ENCODE assay signal across 21 mouse cellular contexts in the genomic region with DNA sequence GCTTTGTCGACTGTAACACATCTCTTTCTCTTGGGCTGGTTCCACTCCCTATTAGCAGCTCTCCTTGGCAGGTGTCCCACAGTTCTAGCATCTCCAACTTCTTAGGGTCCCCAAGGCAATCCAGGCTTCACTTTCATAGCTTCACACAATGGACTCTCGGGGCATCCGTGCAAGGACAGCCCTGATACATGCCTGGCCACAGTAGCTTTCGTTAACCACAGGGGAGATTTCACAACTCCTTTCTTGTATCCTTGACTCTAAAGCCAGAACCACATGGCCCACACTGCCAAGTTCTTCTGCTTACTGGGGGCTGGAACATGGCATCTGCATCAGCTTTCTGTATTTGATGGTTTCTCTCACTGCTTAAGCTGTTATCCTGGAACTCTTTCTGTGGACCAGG.
DNase-seq lines count a peak whose midpoint lies in the region; TF ChIP-seq lines count a peak whose summit lies in the region.
"Had no signal": no experiment of that assay in that cellular context is flagged by ENCODE, and none has a peak within 500 bp of the region (broad histone marks: within the 10 kb centered on the region; RNA-seq: fewer than 3 reads in every experiment).

No protein-coding gene starts in this region.

- H3K4me1 ChIP-seq in heart, adult 2 months (ENCODE audit: control insufficient read depth, insufficient read depth, low read length): no peaks in the 10 kb centered on the region
- H3K4me1 ChIP-seq in embryonic facial prominence, embryonic 10.5 days: no peaks in the 10 kb centered on the region; the same call in 1 of the 2 replicates
- H3K4me1 ChIP-seq: forebrain, embryonic 10.5 days; intestine, embryonic 15.5 days; liver, embryonic 13.5 days had no signal

- WGBS in heart, adult 2 months: 62% methylated on average over 4 of the region's 4 CpGs
- WGBS in embryonic facial prominence, embryonic 10.5 days: 90% methylated on average over 4 of the region's 4 CpGs

- H3K27ac ChIP-seq in heart, adult 2 months: no peak overlapping the region
- no peak overlapping the region for H3K27ac ChIP-seq in embryonic facial prominence, embryonic 10.5 days (replicated peaks)
- H3K27ac ChIP-seq: forebrain, embryonic 10.5 days; hindbrain, embryonic 10.5 days; intestine, embryonic 15.5 days; layer of hippocampus, adult 2 months; liver, embryonic 13.5 days; neural tube, embryonic 12.5 days had no signal

- no peaks in the 10 kb centered on the region for H3K36me3 ChIP-seq in C2C12 (ENCODE audit: control insufficient read depth, insufficient read depth)
- H3K36me3 ChIP-seq in heart, adult 2 months (ENCODE audit: control insufficient read depth, insufficient read depth, low read length): no peaks in the 10 kb centered on the region
- H3K36me3 ChIP-seq in embryonic facial prominence, embryonic 10.5 days (replicated peaks): no peaks in the 10 kb centered on the region
- H3K36me3 ChIP-seq: forebrain, embryonic 10.5 days; hindbrain, embryonic 10.5 days; intestine, embryonic 15.5 days; liver, embryonic 13.5 days; neural tube, embryonic 12.5 days had no signal

- peaks cover 1% of the 10 kb centered on the region for H3K27me3 ChIP-seq in C2C12 (ENCODE audit: control insufficient read depth, insufficient read depth, insufficient read length)
- no peaks in the 10 kb centered on the region for H3K27me3 ChIP-seq in heart, adult 2 months (ENCODE audit: control insufficient read depth, insufficient read depth, low read length)
- H3K27me3 ChIP-seq in embryonic facial prominence, embryonic 10.5 days (replicated peaks; ENCODE audit: low read depth, poor library complexity, severe bottlenecking): peaks cover 63% of the 10 kb centered on the region
- H3K27me3 ChIP-seq: intestine, embryonic 15.5 days; liver, embryonic 13.5 days had no signal

- no peak for TF ChIP-seq CTCF in C2C12 (IDR thresholded peaks at IDR 0.05; ENCODE audit: control insufficient read depth, insufficient read depth, insufficient read length)
- no peak for TF ChIP-seq CTCF in heart, adult 2 months (IDR thresholded peaks at IDR 0.05)

- TF ChIP-seq POLR2A in heart, adult 2 months (IDR thresholded peaks at IDR 0.05; ENCODE audit: insufficient read depth, low read depth, low read length): no peak

- no peaks in the 10 kb centered on the region for H3K79me3 ChIP-seq in C2C12 (ENCODE audit: low read depth)

- no peak for TF ChIP-seq EP300 in heart, adult 2 months (IDR thresholded peaks at IDR 0.05; ENCODE audit: insufficient read depth, low read depth, low read length)

- peak; percentile 47 for DNase-seq in 3134 (ENCODE audit: extremely low read depth, insufficient read length, low spot score)
- DNase-seq in adrenal gland, postnatal 14 days: peak; percentile 43
- peak; percentile 36 for DNase-seq in fibroblast of lung, adult 2 months (ENCODE audit: low read depth)
- no peak for DNase-seq in heart, adult 2 months
- DNase-seq in layer of hippocampus, adult 8-10 months (ENCODE audit: low spot score in 2 of 2): no peak
- DNase-seq in embryonic facial prominence, embryonic 10.5 days (ENCODE audit: low spot score): no peak
- DNase-seq in gastrocnemius, postnatal 10 days: no peak
- DNase-seq: cerebellum, adult 8-10 months; cerebellum, postnatal 36 days; forebrain, postnatal 0 days; kidney, postnatal 25 days; liver, embryonic 13.5 days; lung, adult 2 months; midbrain, embryonic 14.5 days; thymus, postnatal 14 days had no signal

- no peaks in the 10 kb centered on the region for H3K79me2 ChIP-seq in C2C12 (ENCODE audit: control insufficient read depth, insufficient read depth)
- no peaks in the 10 kb centered on the region for H3K79me2 ChIP-seq in heart, adult 2 months (replicated peaks; ENCODE audit: control insufficient read depth, insufficient read depth, low read length)

- peaks cover 5% of the 10 kb centered on the region; the same call in 1 of the 2 replicates for H3K9me3 ChIP-seq in embryonic facial prominence, embryonic 10.5 days
- H3K9me3 ChIP-seq: forebrain, embryonic 10.5 days; intestine, embryonic 15.5 days; liver, embryonic 13.5 days; neural tube, embryonic 12.5 days had no signal

- H3K9ac ChIP-seq in heart, adult 2 months (ENCODE audit: low read depth, low read length): no peak overlapping the region
- H3K9ac ChIP-seq: forebrain, postnatal 0 days; intestine, embryonic 15.5 days; liver, embryonic 13.5 days; neural tube, embryonic 12.5 days had no signal

- intact Hi-C loops in heart, adult 2 months (cut with DNase I): loop anchor here (5.0 to 10.0 kb wide), 4 partner anchors 88 to 708 kb away; no protein-coding TSS in a partner anchor

- no peak overlapping the region for H3ac ChIP-seq in C2C12 (ENCODE audit: control insufficient read depth, insufficient read length, low read depth)

- no peak overlapping the region for H3K4me3 ChIP-seq in C2C12 (ENCODE audit: insufficient read depth, poor library complexity, severe bottlenecking)
- H3K4me3 ChIP-seq in heart, adult 2 months: no peak overlapping the region
- no peak overlapping the region for H3K4me3 ChIP-seq in embryonic facial prominence, embryonic 10.5 days
- H3K4me3 ChIP-seq: forebrain, embryonic 10.5 days; hindbrain, embryonic 10.5 days; intestine, embryonic 15.5 days; layer of hippocampus, adult 2 months; liver, embryonic 13.5 days; neural tube, embryonic 12.5 days had no signal

TF ChIP-seq in C2C12, 6 proteins besides CTCF, POLR2A, EP300 and RAD21:
- TF ChIP-seq CEBPB (IDR thresholded peaks at IDR 0.05; ENCODE audit: low read depth) (peak; percentile 53), FOSL1 (IDR thresholded peaks at IDR 0.05; ENCODE audit: insufficient read depth, low read length, poor library complexity, severe bottlenecking) (no peak), MYOG (IDR thresholded peaks at IDR 0.05; ENCODE audit: control insufficient read depth, extremely low read depth, insufficient read length) (no peak), USF1 (IDR thresholded peaks at IDR 0.05; ENCODE audit: low read depth) (no peak), MYOD1 (IDR thresholded peaks at IDR 0.05; ENCODE audit: control insufficient read depth, insufficient read length, low read depth) (no peak), MAX (IDR thresholded peaks at IDR 0.05) (no peak)

Comparison
In these comparisons a context has a peak if more than half of its experiments do, and no peak if none do; other contexts are left out.
1. DNase-seq: peak in 3134 (single experiment), adrenal gland, postnatal 14 days (single experiment) and fibroblast of lung, adult 2 months (single experiment); none in heart, adult 2 months (0 of 2), layer of hippocampus, adult 8-10 months (0 of 2), embryonic facial prominence, embryonic 10.5 days (single experiment) and gastrocnemius, postnatal 10 days (single experiment).